In the genomic region with DNA sequence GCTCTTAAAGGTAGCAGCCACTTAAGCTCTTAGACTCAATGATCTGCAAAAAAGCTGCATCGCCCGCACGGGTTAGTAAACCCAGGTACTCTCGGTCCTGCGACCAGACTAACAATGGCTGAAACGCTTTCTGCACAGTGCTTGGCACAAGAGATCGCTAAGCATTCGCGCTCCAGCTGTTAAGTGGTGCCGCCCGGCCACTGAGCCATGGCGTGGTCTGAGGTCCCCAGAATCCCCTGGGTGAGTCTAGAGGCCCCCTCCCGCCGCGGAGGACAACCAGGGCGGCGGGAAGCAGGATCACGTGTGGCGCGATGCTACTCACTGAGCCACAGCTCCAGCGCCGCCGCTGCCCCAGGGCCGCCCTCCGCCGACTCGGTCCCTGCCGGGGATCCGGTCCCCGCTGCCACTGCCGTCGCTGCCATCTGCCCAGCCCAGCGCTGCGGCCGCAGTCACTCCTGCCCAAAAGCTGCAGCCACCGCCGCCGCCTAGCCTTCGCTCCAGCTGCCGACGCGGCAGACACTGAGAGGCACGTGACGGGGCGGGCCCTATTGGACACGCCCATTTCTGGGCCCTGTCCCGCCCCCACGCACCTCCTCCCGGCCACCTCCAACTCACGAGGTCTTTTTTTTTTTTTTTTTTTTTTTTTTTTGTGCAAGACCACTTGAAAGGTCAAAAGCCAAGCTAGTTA, we compare ENCODE assay signal across 8 mouse cellular contexts. TPM values are rescaled to one million over a fixed set of nuclear protein-coding genes. Genes with fewer than 3 reads are reported as not detected.
DNase-seq lines count a peak whose midpoint lies in the region; ATAC-seq lines count a peak whose summit lies in the region.

Gene Gga2, minus strand, starts transcription at position 556 of the 688 bp plus-strand sequence.

- H3K27me3 ChIP-seq in hindbrain, embryonic 15.5 days: no peaks in the 10 kb centered on the region

- H3K4me1 ChIP-seq in hindbrain, embryonic 15.5 days (replicated peaks): peaks cover 44% of the 10 kb centered on the region

- H3K79me2 ChIP-seq in macrophage (ENCODE audit: inconsistent target): peaks cover 49% of the 10 kb centered on the region

- WGBS in hindbrain, embryonic 15.5 days: under 1% methylated on average over 50 of the region's 50 CpGs
- under 1% methylated on average over 47 of the region's 50 CpGs for WGBS in macrophage (ENCODE audit: missing documents)

- H3K9me3 ChIP-seq in hindbrain, embryonic 15.5 days: no peaks in the 10 kb centered on the region

- ATAC-seq in hindbrain, embryonic 15.5 days (ENCODE audit: low FRiP score, low read depth): peak; percentile 88

- H3K4me2 ChIP-seq in hindbrain, embryonic 15.5 days: peak within 1 kb of the TSS; percentile 73

- peak; percentile 91 for DNase-seq in R1 (ENCODE audit: low read depth, low spot score)
- peak; percentile 84 to 91 for DNase-seq in cerebellum, postnatal 25 days
- peak; percentile 83 to 85 for DNase-seq in frontal cortex, postnatal 36 days (ENCODE audit: low spot score in 2 of 2)
- peak; percentile 82 to 87 for DNase-seq in left cerebral cortex, adult 18-20 months (ENCODE audit: low spot score in 2 of 2)
- DNase-seq in right cerebral cortex, adult 18-20 months: peak; percentile 88
- DNase-seq in urinary bladder, postnatal 10 days (ENCODE audit: low spot score): peak; percentile 55

- peak within 1 kb of the TSS; percentile 53 for H3K4me3 ChIP-seq in hindbrain, embryonic 15.5 days
- peak within 1 kb of the TSS; percentile 86 for H3K4me3 ChIP-seq in macrophage (ENCODE audit: inconsistent target)

- H3K27ac ChIP-seq in hindbrain, embryonic 15.5 days (replicated peaks): peak within 1 kb of the TSS; percentile 88
- H3K27ac ChIP-seq in macrophage: peak within 1 kb of the TSS; percentile 40

- H3K9ac ChIP-seq in hindbrain, embryonic 15.5 days: peak within 1 kb of the TSS; percentile 64

- no peaks in the 10 kb centered on the region for H3K36me3 ChIP-seq in hindbrain, embryonic 15.5 days
- no peaks in the 10 kb centered on the region for H3K36me3 ChIP-seq in macrophage (ENCODE audit: inconsistent target)

RNA-seq across cellular contexts. Expression of gene Gga2, which starts in this region (rescaled TPM):
- polyA plus RNA-seq in hindbrain, embryonic 15.5 days (2015; fragmentation: Nextera tagmentation; extraction: Ambion mirVana): 51.8 and 51.9 TPM in 2 replicates
- 10 to 100 TPM; 30.5 to 32.5 TPM for total RNA-seq in left cerebral cortex, adult 18-20 months (2021)
- 100 to 1,000 TPM in 1 of 26 experiments, 10 to 100 TPM in 25; 15.3 to 101 (median 33.9) TPM for total RNA-seq in macrophage (2018; cell fraction: chromatin; rRNA removed)
- total RNA-seq in macrophage (2018; cell fraction: cytosol; rRNA removed): 10 to 100 TPM; 24.5 to 54.4 (median 34.4) TPM
- 10 to 100 TPM; 18.7 to 72.0 (median 32.4) TPM for total RNA-seq in macrophage (2018; cell fraction: nucleus; rRNA removed)
- 23.4 to 40.7 TPM (median 33.5 TPM) in 3 replicates for polyA plus RNA-seq in macrophage (2018)

Comparison
In these comparisons a context has a peak if more than half of its experiments do, and no peak if none do; other contexts are left out.
1. Peak in every context shown above with its lines: DNase-seq, ATAC-seq, H3K4me3 ChIP-seq and H3K27ac ChIP-seq.